Mouse (Mus musculus): ENCODE results near the gene Ralgapa2.

DNA sequence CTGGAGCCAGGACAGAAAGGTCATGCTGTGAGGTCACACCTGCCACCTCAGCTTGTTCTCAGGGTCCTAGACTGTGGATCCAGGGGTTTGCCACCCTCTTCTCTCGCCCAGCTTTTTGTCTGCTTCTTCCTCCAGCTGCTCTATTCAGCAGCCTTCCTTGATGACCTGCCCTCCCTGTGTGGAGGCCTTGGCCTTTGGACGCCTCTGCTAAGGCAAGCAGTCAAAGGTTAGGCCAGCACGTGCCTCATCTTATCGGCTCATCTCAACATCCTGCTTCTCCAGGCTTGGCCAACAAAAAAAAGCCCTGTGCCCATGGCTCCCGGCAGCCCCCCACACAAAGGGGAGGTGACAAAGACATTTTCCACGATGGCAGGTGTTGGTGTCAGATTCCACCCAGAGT, 264.6 kb downstream of the Ralgapa2 start:
- TF ChIP-seq CTCF (IDR thresholded peaks at IDR 0.05; ENCODE audit: low read depth, low read length) (no peak), POLR2A (IDR thresholded peaks at IDR 0.05; ENCODE audit: insufficient read depth, low read length) (no peak)

Data from ES-Bruce4 (cell line).